Mouse (Mus musculus) thymus, postnatal 10 days (tissue): Measurements from ENCODE around the gene Tenm2.

Experiments
- DNase-seq, 2 experiments: peaks; one replicate each; pipeline ENCODE4 v3.0.0; 2021; ENCODE audit warnings: low spot score in 2 of 2

Gene Tenm2

GRCm38 (mm10) chr11:36694810-36695209 is 541.0 kb downstream of the Tenm2 start:
- no peak for DNase-seq

GRCm38 (mm10) chr11:36692637-36693036 is 543.1 kb downstream of the Tenm2 start:
- no peak for DNase-seq

GRCm38 (mm10) chr11:36690826-36691225 is 544.9 kb downstream of the Tenm2 start:
- DNase-seq = no peak

- no peak for DNase-seq
Measured at GRCm38 (mm10) chr11:36686253-36686652, 549.5 kb downstream of the Tenm2 start.

GRCm38 (mm10) chr11:36679361-36679760 is 556.4 kb downstream of the Tenm2 start:
- DNase-seq = no peak

- no peak for DNase-seq
Measured at GRCm38 (mm10) chr11:36678542-36678941, 557.2 kb downstream of the Tenm2 start.

- no peak for DNase-seq
Measured at GRCm38 (mm10) chr11:36678057-36678396, 557.7 kb downstream of the Tenm2 start.

GRCm38 (mm10) chr11:36677321-36678056 is 558.3 kb downstream of the Tenm2 start:
- DNase-seq = no peak

GRCm38 (mm10) chr11:36676446-36677284 is 559.1 kb downstream of the Tenm2 start:
- no peak for DNase-seq

- no peak for DNase-seq
Measured at GRCm38 (mm10) chr11:36674902-36675422, 560.8 kb downstream of the Tenm2 start.

GRCm38 (mm10) chr11:36674141-36674540 is 561.6 kb downstream of the Tenm2 start:
- no peak for DNase-seq

- no peak for DNase-seq
Measured at GRCm38 (mm10) chr11:36671196-36671595, 564.6 kb downstream of the Tenm2 start.

- DNase-seq = no peak
Measured at GRCm38 (mm10) chr11:36664026-36664425, 571.7 kb downstream of the Tenm2 start.

- no peak for DNase-seq
Measured at GRCm38 (mm10) chr11:36663571-36663970, 572.2 kb downstream of the Tenm2 start.

- DNase-seq = no peak
Measured at GRCm38 (mm10) chr11:36653656-36654323, 582.0 kb downstream of the Tenm2 start.

- DNase-seq = no peak
Measured at GRCm38 (mm10) chr11:36647179-36647578, 588.6 kb downstream of the Tenm2 start.

- DNase-seq = no peak
Measured at GRCm38 (mm10) chr11:36635082-36635481, 600.7 kb downstream of the Tenm2 start.

- DNase-seq = no peak
Measured at GRCm38 (mm10) chr11:36632201-36632600, 603.6 kb downstream of the Tenm2 start.

GRCm38 (mm10) chr11:36613807-36614206 is 622.0 kb downstream of the Tenm2 start:
- DNase-seq = no peak

- no peak for DNase-seq
Measured at GRCm38 (mm10) chr11:36604815-36605382, 630.9 kb downstream of the Tenm2 start.

GRCm38 (mm10) chr11:36604272-36604671 is 631.5 kb downstream of the Tenm2 start:
- DNase-seq = no peak

- no peak for DNase-seq
Measured at GRCm38 (mm10) chr11:36592471-36592870, 643.3 kb downstream of the Tenm2 start.
